15 mouse cellular contexts compared by ENCODE assay signal in genomic region chr2:5673816-5674215, GRCm38 (mm10).
"Had no signal": no experiment of that assay in that cellular context is flagged by ENCODE, and none has a peak within 500 bp of the region (broad histone marks: within the 10 kb centered on the region; RNA-seq: fewer than 3 reads in every experiment).

No protein-coding gene starts in this region.

- H3K4me3 ChIP-seq: left cerebral cortex, adult 2 months; liver, embryonic 15.5 days had no signal

- H3K36me3 ChIP-seq: liver, embryonic 15.5 days had no signal

- H3K27me3 ChIP-seq: liver, embryonic 15.5 days had no signal

- H3K4me2 ChIP-seq: liver, embryonic 15.5 days; lung, embryonic 14.5 days had no signal

- H3K9ac ChIP-seq: liver, embryonic 15.5 days; lung, embryonic 14.5 days had no signal

- DNase-seq: kidney, adult 18-20 months; kidney, adult 9 months; kidney, postnatal 14 days; layer of hippocampus, adult 9-11 months; midbrain, embryonic 14.5 days; retina, postnatal 1 day; right cerebral cortex, postnatal 25 days; spleen, adult 18-20 months; thymus, postnatal 25 days had no signal

- H3K9me3 ChIP-seq: liver, embryonic 15.5 days had no signal

- ATAC-seq: inflammation-experienced regulatory T-cells, adult 6 months; intestine, embryonic 16.5 days had no signal

- H3K27ac ChIP-seq: left cerebral cortex, adult 2 months; liver, embryonic 15.5 days; macrophage had no signal
